ENCODE assay signal across 30 mouse cellular contexts in genomic region chr13:45595416-45595815, GRCm38 (mm10).
DNase-seq lines count a peak whose midpoint lies in the region; ATAC-seq and TF ChIP-seq lines count a peak whose summit lies in the region.
"Had no signal": no experiment of that assay in that cellular context is flagged by ENCODE, and none has a peak within 500 bp of the region (broad histone marks: within the 10 kb centered on the region; RNA-seq: fewer than 3 reads in every experiment).

No protein-coding gene starts in this region.

- no peak for TF ChIP-seq CTCF in lung, embryonic 14.5 days (IDR thresholded peaks at IDR 0.05; ENCODE audit: low read depth)

- ATAC-seq in lung, embryonic 14.5 days (ENCODE audit: insufficient read depth): no peak
- ATAC-seq in neural tube, embryonic 13.5 days (ENCODE audit: low read depth): peak; percentile 28; the same call in 1 of the 2 replicates
- ATAC-seq in neural tube, embryonic 15.5 days (ENCODE audit: low FRiP score): no peak
- no peak for ATAC-seq in hindbrain, embryonic 13.5 days (ENCODE audit: low FRiP score)
- ATAC-seq in erythroblast, adult 5-6 weeks (replicated peaks; ENCODE audit: low FRiP score, poor library complexity, severe bottlenecking): no peak
- ATAC-seq in monocyte, adult 5-6 weeks (replicated peaks; ENCODE audit: insufficient number of reproducible peaks, low FRiP score, low TSS enrichment, poor library complexity, severe bottlenecking): no peak
- ATAC-seq: forebrain, embryonic 15.5 days; intestine, embryonic 15.5 days had no signal

- H3K27me3 ChIP-seq in lung, embryonic 14.5 days (ENCODE audit: insufficient read depth, low read length): no peaks in the 10 kb centered on the region
- H3K27me3 ChIP-seq in neural tube, embryonic 13.5 days: no peaks in the 10 kb centered on the region
- H3K27me3 ChIP-seq in neural tube, embryonic 15.5 days (replicated peaks): no peaks in the 10 kb centered on the region
- H3K27me3 ChIP-seq in hindbrain, embryonic 13.5 days: no peaks in the 10 kb centered on the region
- H3K27me3 ChIP-seq: forebrain, embryonic 15.5 days; heart, embryonic 13.5 days; intestine, embryonic 15.5 days; lung, embryonic 15.5 days; megakaryocyte, embryonic 14.5 days; midbrain, embryonic 12.5 days had no signal

- no peak overlapping the region for H3K4me3 ChIP-seq in lung, embryonic 14.5 days (ENCODE audit: low read depth, low read length)
- no peak overlapping the region for H3K4me3 ChIP-seq in neural tube, embryonic 13.5 days
- H3K4me3 ChIP-seq in neural tube, embryonic 15.5 days (replicated peaks): no peak overlapping the region
- H3K4me3 ChIP-seq in hindbrain, embryonic 13.5 days: no peak overlapping the region
- H3K4me3 ChIP-seq: forebrain, embryonic 10.5 days; forebrain, embryonic 15.5 days; heart, embryonic 13.5 days; intestine, embryonic 15.5 days; lung, embryonic 15.5 days; megakaryocyte, embryonic 14.5 days; midbrain, embryonic 12.5 days; myocyte had no signal

- no peak overlapping the region for H3K9ac ChIP-seq in lung, embryonic 14.5 days
- no peak overlapping the region for H3K9ac ChIP-seq in neural tube, embryonic 13.5 days
- H3K9ac ChIP-seq in neural tube, embryonic 15.5 days (replicated peaks): no peak overlapping the region
- H3K9ac ChIP-seq in hindbrain, embryonic 13.5 days: no peak overlapping the region
- H3K9ac ChIP-seq: forebrain, embryonic 15.5 days; heart, embryonic 13.5 days; intestine, embryonic 15.5 days; liver, embryonic 14.5 days; lung, embryonic 15.5 days; midbrain, embryonic 12.5 days had no signal

- no peaks in the 10 kb centered on the region for H3K36me3 ChIP-seq in lung, embryonic 14.5 days (ENCODE audit: insufficient read depth)
- no peaks in the 10 kb centered on the region for H3K36me3 ChIP-seq in neural tube, embryonic 13.5 days
- no peaks in the 10 kb centered on the region for H3K36me3 ChIP-seq in neural tube, embryonic 15.5 days
- H3K36me3 ChIP-seq in hindbrain, embryonic 13.5 days: no peaks in the 10 kb centered on the region
- H3K36me3 ChIP-seq: forebrain, embryonic 10.5 days; forebrain, embryonic 15.5 days; heart, embryonic 13.5 days; intestine, embryonic 15.5 days; lung, embryonic 15.5 days; midbrain, embryonic 12.5 days had no signal

- no peaks in the 10 kb centered on the region for H3K9me3 ChIP-seq in lung, embryonic 14.5 days (ENCODE audit: low read depth, low read length)
- H3K9me3 ChIP-seq in neural tube, embryonic 13.5 days: no peaks in the 10 kb centered on the region
- H3K9me3 ChIP-seq in neural tube, embryonic 15.5 days (replicated peaks): no peaks in the 10 kb centered on the region
- H3K9me3 ChIP-seq in hindbrain, embryonic 13.5 days: no peaks in the 10 kb centered on the region
- H3K9me3 ChIP-seq: forebrain, embryonic 10.5 days; forebrain, embryonic 15.5 days; heart, embryonic 13.5 days; intestine, embryonic 15.5 days; lung, embryonic 15.5 days; megakaryocyte, embryonic 14.5 days; midbrain, embryonic 12.5 days had no signal

- 0 out of 2 replicates have a peak, but pooled peaks cover 3% of the 10 kb centered on the region for H3K4me1 ChIP-seq in lung, embryonic 14.5 days (ENCODE audit: insufficient read depth)
- peaks cover 29% of the 10 kb centered on the region for H3K4me1 ChIP-seq in neural tube, embryonic 13.5 days (replicated peaks)
- peaks cover 17% of the 10 kb centered on the region for H3K4me1 ChIP-seq in neural tube, embryonic 15.5 days
- peaks cover 31% of the 10 kb centered on the region for H3K4me1 ChIP-seq in hindbrain, embryonic 13.5 days (replicated peaks)
- H3K4me1 ChIP-seq: megakaryocyte, embryonic 14.5 days had no signal

- H3K27ac ChIP-seq in lung, embryonic 14.5 days (ENCODE audit: low read depth): no peak overlapping the region
- peak overlapping the region; percentile 64; the same call in 1 of the 2 replicates for H3K27ac ChIP-seq in neural tube, embryonic 13.5 days (replicated peaks)
- H3K27ac ChIP-seq in neural tube, embryonic 15.5 days (replicated peaks): no peak overlapping the region
- peak overlapping the region; percentile 76 for H3K27ac ChIP-seq in hindbrain, embryonic 13.5 days
- H3K27ac ChIP-seq: forebrain, embryonic 10.5 days; forebrain, embryonic 15.5 days; heart, embryonic 13.5 days; intestine, embryonic 15.5 days; kidney, postnatal 0 days; liver, embryonic 14.5 days; lung, embryonic 15.5 days; midbrain, embryonic 12.5 days had no signal

- 25% methylated on average over 7 of the region's 7 CpGs for WGBS in lung, embryonic 14.5 days
- 43% methylated on average over 7 of the region's 7 CpGs for WGBS in neural tube, embryonic 13.5 days
- WGBS in neural tube, embryonic 15.5 days: 41% methylated on average over 7 of the region's 7 CpGs
- 45% methylated on average over 7 of the region's 7 CpGs for WGBS in hindbrain, embryonic 13.5 days

- peak; percentile 68 for DNase-seq in lung, embryonic 14.5 days
- DNase-seq in lung, postnatal 10 days: no peak
- no peak for DNase-seq in right cerebral cortex, adult 2 months (ENCODE audit: low spot score in 2 of 2)
- DNase-seq: adrenal gland, postnatal 25 days; cerebellum, adult 2 months; cerebellum, postnatal 14 days; heart, postnatal 10 days; kidney, adult 2 months; kidney, postnatal 4 days; liver; lung, postnatal 4 days; right cerebral cortex, adult 18-20 months; right cerebral cortex, postnatal 4 days; thymus, adult 18-20 months; thymus, postnatal 25 days had no signal

- H3K4me2 ChIP-seq in lung, embryonic 14.5 days: no peak overlapping the region
- H3K4me2 ChIP-seq in neural tube, embryonic 13.5 days: no peak overlapping the region
- H3K4me2 ChIP-seq in neural tube, embryonic 15.5 days: no peak overlapping the region
- H3K4me2 ChIP-seq in hindbrain, embryonic 13.5 days: no peak overlapping the region
- H3K4me2 ChIP-seq: forebrain, embryonic 15.5 days; heart, embryonic 13.5 days; intestine, embryonic 15.5 days; lung, embryonic 15.5 days; midbrain, embryonic 12.5 days had no signal

Comparison
In these comparisons a context has a peak if more than half of its experiments do, and no peak if none do; other contexts are left out.
1. H3K27ac ChIP-seq: peak in neural tube, embryonic 13.5 days (single experiment) and hindbrain, embryonic 13.5 days (single experiment); none in lung, embryonic 14.5 days (single experiment) and neural tube, embryonic 15.5 days (single experiment).